Mouse (Mus musculus): ENCODE measurements around the gene Rtn4r.

Gene Rtn4r

GRCm38 (mm10) chr16:18127241-18127861 is at the start of gene Rtn4r:
Rtn4r (plus strand) TSS chr16:18127642.
- DNase-seq = peak; percentile 91

- DNase-seq = peak; percentile 97
These were observed 49.0 kb upstream of the Rtn4r start for GRCm38 (mm10) chr16:18078314-18079015.

- DNase-seq = no peak
These were observed 48.1 kb upstream of the Rtn4r start for GRCm38 (mm10) chr16:18079300-18079699.

GRCm38 (mm10) chr16:18080171-18080570 is 47.3 kb upstream of the Rtn4r start:
- DNase-seq = no peak

- DNase-seq = no peak
These were observed 46.2 kb upstream of the Rtn4r start for GRCm38 (mm10) chr16:18081149-18081827.

- DNase-seq = no peak
These were observed 45.2 kb upstream of the Rtn4r start for GRCm38 (mm10) chr16:18082291-18082690.

- peak; percentile 99 for DNase-seq
These were observed 44.1 kb upstream of the Rtn4r start for GRCm38 (mm10) chr16:18083231-18083951.

- DNase-seq = no peak
These were observed 43.2 kb upstream of the Rtn4r start for GRCm38 (mm10) chr16:18084262-18084661.

- no peak for DNase-seq
These were observed 40.3 kb upstream of the Rtn4r start for GRCm38 (mm10) chr16:18087101-18087500.

- no peak for DNase-seq
These were observed 31.1 kb upstream of the Rtn4r start for GRCm38 (mm10) chr16:18096348-18096747.

- no peak for DNase-seq
These were observed 24.6 kb upstream of the Rtn4r start for GRCm38 (mm10) chr16:18102816-18103215.

- no peak for DNase-seq
These were observed 24.1 kb upstream of the Rtn4r start for GRCm38 (mm10) chr16:18103366-18103765.

- DNase-seq = no peak
These were observed 23.6 kb upstream of the Rtn4r start for GRCm38 (mm10) chr16:18103808-18104207.

GRCm38 (mm10) chr16:18108221-18108966 is 19.0 kb upstream of the Rtn4r start:
- no peak for DNase-seq

GRCm38 (mm10) chr16:18111042-18111441 is 16.4 kb upstream of the Rtn4r start:
- no peak for DNase-seq

- no peak for DNase-seq
These were observed 11.0 kb upstream of the Rtn4r start for GRCm38 (mm10) chr16:18116467-18116866.

- no peak for DNase-seq
These were observed 9.2 kb upstream of the Rtn4r start for GRCm38 (mm10) chr16:18118285-18118684.

- no peak for DNase-seq
These were observed 8.3 kb upstream of the Rtn4r start for GRCm38 (mm10) chr16:18119031-18119730.

GRCm38 (mm10) chr16:18122740-18123139 is 4.7 kb upstream of the Rtn4r start:
- DNase-seq = no peak

- DNase-seq = no peak
These were observed 4.0 kb upstream of the Rtn4r start for GRCm38 (mm10) chr16:18123471-18123870.

- DNase-seq = no peak
These were observed 3.4 kb upstream of the Rtn4r start for GRCm38 (mm10) chr16:18124040-18124439.

- DNase-seq = no peak
These were observed 2.8 kb upstream of the Rtn4r start for GRCm38 (mm10) chr16:18124626-18125025.
